Mouse (Mus musculus) hindbrain, embryonic 16.5 days (tissue): ENCODE data around the gene Tnfsf18. TPM values are rescaled to one million over a fixed set of nuclear protein-coding genes. Genes with fewer than 3 reads are reported as not detected.

Experiments used
- ATAC-seq: fragments of 200-750 bp; cut with Nextera tagmentation; 2 replicates; pipeline ENCODE4 v1.8.0; 2017; ENCODE audit warnings: moderate TSS enrichment, moderate library complexity
- H3K27ac ChIP-seq: fragments of 300-500 bp; sonication (generic); 2 replicates; pipeline ENCODE4 v1.5.1; 2014; ENCODE audit warnings: low read depth, mild to moderate bottlenecking, control low read depth, low read length, moderate library complexity
- H3K27me3 ChIP-seq: fragments of 300-500 bp; sonication (generic); replicated peaks from 2 replicates; pipeline ENCODE4 v1.6.1; 2014; ENCODE audit warnings: low read length; ENCODE audit not compliant: control insufficient read depth, insufficient read depth
- H3K36me3 ChIP-seq: fragments of 300-500 bp; sonication (generic); 2 replicates; pipeline ENCODE4 v1.6.1; 2014; ENCODE audit warnings: mild to moderate bottlenecking, low read length, moderate library complexity, mixed read lengths; ENCODE audit not compliant: control insufficient read depth, insufficient read depth
- H3K4me1 ChIP-seq: fragments of 300-500 bp; sonication (generic); 2 replicates; pipeline ENCODE4 v1.6.1; 2014; ENCODE audit warnings: low read depth, low read length; ENCODE audit not compliant: control insufficient read depth, insufficient read depth
- H3K4me2 ChIP-seq: fragments of 300-500 bp; sonication (generic); 2 replicates; pipeline ENCODE4 v1.6.1; 2014; ENCODE audit warnings: mild to moderate bottlenecking, low read length, control low read depth, moderate library complexity
- H3K4me3 ChIP-seq: fragments of 300-500 bp; sonication (generic); 2 replicates; pipeline ENCODE4 v1.5.1; 2014; ENCODE audit warnings: mild to moderate bottlenecking, low read length, control low read depth, moderate library complexity
- H3K9ac ChIP-seq: fragments of 300-500 bp; sonication (generic); 2 replicates; pipeline ENCODE4 v1.6.1; 2014; ENCODE audit warnings: low read depth, mild to moderate bottlenecking, control low read depth, low read length, moderate library complexity
- H3K9me3 ChIP-seq: fragments of 300-500 bp; sonication (generic); 2 replicates; pipeline ENCODE4 v1.6.1; 2014; ENCODE audit warnings: mild to moderate bottlenecking, low read length, moderate library complexity; ENCODE audit not compliant: control insufficient read depth
- WGBS: fragments of 180-500 bp; shearing (Covaris S2); extraction: QIAGEN DNeasy Blood & Tissue Kit; methylation state at CpG from one replicate; pipeline ENCODE4 v1.1.7; 2014; 5-methylcytosine and 5-hydroxymethylcytosine counted together
- polyA plus RNA-seq: library from polyadenylated mRNA; unstranded; fragments of >200 nt; fragmentation: Nextera tagmentation; extraction: Ambion mirVana; gene quantifications from 2 replicates; pipeline ENCODE4 v1.2.1, GENCODE M21; 2015

Gene Tnfsf18
- polyA plus RNA-seq, 1 experiment from 2014 or later, result not detected

DNA sequence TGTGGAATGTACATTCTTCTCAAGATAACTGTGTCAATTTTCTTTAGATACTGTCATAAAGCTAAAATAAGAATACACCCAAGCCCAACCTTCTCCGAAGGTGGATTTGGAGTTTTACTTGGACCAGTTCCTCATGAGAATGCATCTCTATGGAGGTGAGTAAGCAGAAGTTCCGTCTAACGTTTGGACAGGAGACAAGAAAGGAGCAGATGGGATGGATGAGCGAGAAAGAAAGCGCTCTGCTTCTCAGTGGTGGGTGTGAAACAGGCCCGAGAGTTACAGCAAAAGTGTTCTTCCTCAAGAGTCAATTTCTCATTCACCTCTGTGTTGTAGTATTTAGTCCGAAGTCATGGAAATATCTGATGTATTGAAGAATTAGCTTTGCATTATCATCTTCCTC, 2.7 kb upstream of the Tnfsf18 start:
- Histone ChIP-seq H3K4me2 (no peak overlapping the region), H3K4me3 (no peak overlapping the region), H3K27ac (no peak overlapping the region), H3K36me3 (no peaks in the 10 kb centered on the region), H3K9me3 (no peaks in the 10 kb centered on the region), H3K27me3 (no peaks in the 10 kb centered on the region), H3K4me1 (no peaks in the 10 kb centered on the region), H3K9ac (no peak overlapping the region)
- no peak for ATAC-seq
- 88% methylated on average over 7 of the region's 7 CpGs for WGBS

DNA sequence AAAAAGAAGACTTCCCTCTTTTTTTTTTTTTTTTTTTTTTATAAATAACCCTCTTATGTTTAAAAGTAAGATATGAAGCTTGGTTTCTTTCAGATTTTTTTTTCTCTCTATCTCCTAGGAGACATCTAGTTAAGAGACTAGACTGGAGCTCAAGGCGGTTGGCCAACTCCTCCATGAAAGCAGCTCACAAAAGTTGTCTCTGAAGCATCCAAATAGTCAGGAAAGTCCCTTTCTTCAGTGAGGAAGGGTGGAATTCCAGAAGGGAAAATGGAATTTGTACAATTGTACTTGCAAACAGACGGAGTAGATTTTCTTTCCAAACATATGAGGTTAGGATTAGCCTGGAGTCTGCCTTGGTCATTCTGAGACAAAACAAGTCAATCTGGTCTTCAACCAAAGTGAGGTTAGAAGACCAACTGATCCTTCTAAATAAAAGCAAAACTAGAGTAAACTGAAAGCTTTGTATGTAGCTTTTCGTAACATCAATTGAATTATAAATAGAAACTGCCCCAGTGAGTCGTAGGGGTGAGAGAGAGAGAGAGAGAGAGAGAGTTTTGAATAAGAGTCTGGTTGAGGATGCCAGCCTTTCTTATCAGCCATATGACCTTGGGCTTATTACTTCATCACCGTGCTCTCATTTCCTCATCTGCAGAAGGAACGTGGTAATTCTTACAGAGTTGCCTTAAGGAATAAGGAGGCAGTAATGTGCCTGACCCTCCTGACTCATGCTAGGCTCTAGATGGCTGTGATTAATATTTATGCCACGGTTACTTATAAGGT, 2.6 kb downstream of the Tnfsf18 start:
- Histone ChIP-seq H3K9ac (no peak overlapping the region), H3K27ac (no peak overlapping the region), H3K27me3 (no peaks in the 10 kb centered on the region), H3K9me3 (no peaks in the 10 kb centered on the region), H3K4me3 (no peak overlapping the region), H3K36me3 (no peaks in the 10 kb centered on the region), H3K4me2 (no peak overlapping the region), H3K4me1 (no peaks in the 10 kb centered on the region)
- 76% methylated on average over 7 of the region's 7 CpGs for WGBS
- ATAC-seq, result no peak

DNA sequence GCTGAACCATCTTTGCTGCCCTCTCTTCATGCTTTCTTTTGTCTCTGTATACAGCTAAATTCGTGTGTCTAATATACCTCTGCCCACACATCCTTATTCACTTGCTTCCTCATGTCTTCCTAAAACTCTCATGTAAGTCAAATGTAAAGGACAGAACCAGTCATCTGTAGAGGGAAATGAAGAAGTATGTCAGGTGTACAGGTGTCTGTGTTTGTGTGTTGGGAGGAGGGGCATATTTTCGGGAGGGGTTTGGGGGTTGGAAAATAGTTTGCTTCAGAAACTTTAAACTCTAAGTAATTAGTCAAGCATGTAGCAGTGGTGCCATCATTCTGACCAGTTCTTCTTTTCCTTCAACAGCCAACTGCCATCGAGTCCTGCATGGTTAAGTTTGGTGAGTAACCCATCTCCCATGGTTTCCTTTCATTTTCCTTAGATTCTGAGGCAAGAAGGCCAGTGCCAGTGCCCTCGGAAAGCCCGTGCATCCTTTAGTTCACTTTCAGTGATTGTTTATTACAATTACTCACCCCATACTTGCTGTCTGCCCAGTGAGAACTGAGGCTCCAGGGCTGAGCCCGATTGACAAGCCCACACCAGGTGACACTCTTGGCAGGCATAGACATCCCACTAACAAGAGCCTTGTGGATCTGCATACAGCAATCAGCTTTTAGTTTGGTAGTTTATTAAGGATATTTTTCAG, 5.8 kb downstream of the Tnfsf18 start:
- WGBS, result 88% methylated on average over 6 of the region's 6 CpGs
- no peaks in the 10 kb centered on the region for H3K9me3 ChIP-seq
- no peaks in the 10 kb centered on the region for H3K4me1 ChIP-seq
- no peaks in the 10 kb centered on the region for H3K27me3 ChIP-seq
- H3K36me3 ChIP-seq, result no peaks in the 10 kb centered on the region
- ATAC-seq, result no peak
- no peak overlapping the region for H3K9ac ChIP-seq
- H3K27ac ChIP-seq, result no peak overlapping the region
- H3K4me2 ChIP-seq, result no peak overlapping the region
- H3K4me3 ChIP-seq, result no peak overlapping the region

DNA sequence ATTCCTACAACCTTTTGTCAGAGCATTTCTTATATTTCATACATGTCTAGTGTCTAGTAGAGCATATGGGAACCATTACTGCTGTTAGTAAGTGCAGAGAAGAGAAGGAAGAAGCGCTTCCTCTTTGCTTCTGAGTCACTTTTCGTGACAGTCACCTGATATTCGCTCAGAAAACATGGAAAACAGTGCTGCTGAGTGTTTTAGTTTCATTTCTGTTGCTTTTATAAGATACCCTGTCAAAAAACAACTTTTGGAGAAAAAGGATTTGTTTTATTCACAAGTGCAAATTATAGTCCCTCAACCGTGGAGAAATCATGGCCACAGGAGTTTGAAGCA, 6.3 kb downstream of the Tnfsf18 start:
- WGBS, result 85% methylated on average over 4 of the region's 4 CpGs
- H3K27me3 ChIP-seq, result no peaks in the 10 kb centered on the region
- no peak for ATAC-seq
- H3K9me3 ChIP-seq, result no peaks in the 10 kb centered on the region
- H3K9ac ChIP-seq, result no peak overlapping the region
- no peak overlapping the region for H3K4me3 ChIP-seq
- no peak overlapping the region for H3K27ac ChIP-seq
- H3K36me3 ChIP-seq, result no peaks in the 10 kb centered on the region
- no peaks in the 10 kb centered on the region for H3K4me1 ChIP-seq
- no peak overlapping the region for H3K4me2 ChIP-seq

DNA sequence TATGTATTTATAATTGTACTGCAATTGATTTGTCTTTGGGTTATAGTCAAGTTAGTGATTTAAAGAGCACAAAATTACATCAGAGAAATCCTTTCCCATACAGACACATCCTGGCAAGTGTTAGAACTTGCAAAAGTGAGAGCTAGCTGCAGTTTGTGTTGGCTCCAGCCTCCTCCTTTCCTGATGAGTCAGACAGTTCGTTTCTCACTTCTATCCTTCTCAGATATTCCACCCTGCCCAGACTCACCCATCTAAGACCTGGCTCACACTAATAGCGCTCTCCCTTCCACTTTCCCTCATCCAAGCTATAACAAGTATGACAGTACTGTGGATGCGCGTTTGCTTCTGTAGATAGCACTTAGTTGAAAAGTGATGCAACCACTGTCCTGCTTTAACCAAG, 11.9 kb downstream of the Tnfsf18 start:
- Histone ChIP-seq H3K36me3 (no peaks in the 10 kb centered on the region), H3K27me3 (no peaks in the 10 kb centered on the region), H3K4me1 (no peaks in the 10 kb centered on the region), H3K9me3 (no peaks in the 10 kb centered on the region), H3K27ac (no peak overlapping the region), H3K4me2 (no peak overlapping the region), H3K9ac (no peak overlapping the region), H3K4me3 (no peak overlapping the region)
- no peak for ATAC-seq
- 87% methylated on average over 4 of the region's 4 CpGs for WGBS

DNA sequence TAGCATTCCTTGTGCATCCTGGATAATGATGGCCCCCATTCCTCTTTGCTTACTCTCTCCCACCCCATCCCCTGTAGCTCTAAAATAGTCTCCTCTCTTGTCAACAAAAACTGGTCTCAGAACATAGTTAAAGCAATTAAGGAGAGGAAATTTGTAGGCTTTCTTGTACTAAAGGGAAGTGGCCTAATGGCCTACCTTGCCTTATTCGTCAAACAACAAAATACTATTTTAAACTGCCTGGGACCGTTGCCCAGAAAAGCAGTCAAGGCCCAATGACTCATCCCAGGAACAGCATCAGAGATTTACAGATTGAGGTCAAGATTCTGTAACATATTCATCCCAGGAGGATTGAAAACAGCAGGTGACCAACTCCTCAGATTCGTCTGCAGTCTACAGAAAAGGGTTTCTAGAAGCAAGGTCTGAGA, 13.2 kb downstream of the Tnfsf18 start:
- no peaks in the 10 kb centered on the region for H3K9me3 ChIP-seq
- H3K4me2 ChIP-seq, result no peak overlapping the region
- H3K36me3 ChIP-seq, result no peaks in the 10 kb centered on the region
- H3K27me3 ChIP-seq, result no peaks in the 10 kb centered on the region
- H3K4me3 ChIP-seq, result no peak overlapping the region
- H3K27ac ChIP-seq, result no peak overlapping the region
- no peak for ATAC-seq
- no peak overlapping the region for H3K9ac ChIP-seq
- H3K4me1 ChIP-seq, result no peaks in the 10 kb centered on the region
- WGBS, result 65% methylated on average over 3 of the region's 3 CpGs

DNA sequence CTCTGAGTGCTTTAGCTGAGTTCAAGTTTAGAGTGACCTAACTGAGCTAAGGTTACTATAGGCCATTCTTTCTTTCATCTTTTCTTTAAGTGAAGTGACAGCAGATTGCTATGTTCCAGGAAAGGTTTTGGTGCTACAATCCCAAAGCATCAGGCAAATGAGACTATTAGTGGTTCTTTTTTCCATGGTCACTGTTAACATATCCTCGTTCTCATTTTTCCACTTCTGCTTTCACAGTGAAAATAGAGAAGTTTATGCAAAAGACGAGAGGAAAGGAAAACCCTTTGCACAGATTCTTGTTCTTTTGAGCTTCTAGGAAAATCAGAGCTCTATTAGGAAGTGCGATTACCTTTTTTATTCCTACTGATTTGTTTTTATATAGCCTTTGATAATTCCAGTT, 22.9 kb downstream of the Tnfsf18 start:
- Histone ChIP-seq H3K4me3 (no peak overlapping the region), H3K36me3 (no peaks in the 10 kb centered on the region), H3K27ac (no peak overlapping the region), H3K9ac (no peak overlapping the region), H3K4me2 (no peak overlapping the region), H3K4me1 (no peaks in the 10 kb centered on the region), H3K27me3 (no peaks in the 10 kb centered on the region), H3K9me3 (no peaks in the 10 kb centered on the region)
- 86% methylated on average over 3 of the region's 3 CpGs for WGBS
- no peak for ATAC-seq

DNA sequence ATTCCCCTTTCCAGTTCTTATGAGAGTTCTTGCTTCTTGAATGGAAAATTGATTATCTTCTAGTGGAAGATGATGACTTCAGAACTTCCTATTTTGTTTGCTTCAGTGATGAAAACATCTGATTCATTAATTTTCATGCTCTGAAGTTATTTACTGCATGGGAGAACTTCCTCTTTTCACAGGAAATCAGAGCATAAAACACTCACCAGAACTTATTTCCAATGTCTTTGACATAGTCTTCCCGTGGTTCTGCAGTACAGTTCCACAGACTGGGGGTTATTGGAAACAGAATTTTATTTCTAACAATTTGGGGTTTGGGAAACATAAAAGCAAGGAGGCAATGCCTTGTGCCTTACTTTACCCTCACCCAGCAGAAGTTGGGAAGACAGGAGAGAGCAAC, 25.8 kb downstream of the Tnfsf18 start:
- no peak overlapping the region for H3K27ac ChIP-seq
- no peaks in the 10 kb centered on the region for H3K9me3 ChIP-seq
- H3K27me3 ChIP-seq, result no peaks in the 10 kb centered on the region
- no peaks in the 10 kb centered on the region for H3K36me3 ChIP-seq
- no peak overlapping the region for H3K4me2 ChIP-seq
- no peaks in the 10 kb centered on the region for H3K4me1 ChIP-seq
- WGBS, result 74% methylated on average over 1 of the region's 1 CpGs
- no peak overlapping the region for H3K9ac ChIP-seq
- no peak overlapping the region for H3K4me3 ChIP-seq
- ATAC-seq, result no peak

DNA sequence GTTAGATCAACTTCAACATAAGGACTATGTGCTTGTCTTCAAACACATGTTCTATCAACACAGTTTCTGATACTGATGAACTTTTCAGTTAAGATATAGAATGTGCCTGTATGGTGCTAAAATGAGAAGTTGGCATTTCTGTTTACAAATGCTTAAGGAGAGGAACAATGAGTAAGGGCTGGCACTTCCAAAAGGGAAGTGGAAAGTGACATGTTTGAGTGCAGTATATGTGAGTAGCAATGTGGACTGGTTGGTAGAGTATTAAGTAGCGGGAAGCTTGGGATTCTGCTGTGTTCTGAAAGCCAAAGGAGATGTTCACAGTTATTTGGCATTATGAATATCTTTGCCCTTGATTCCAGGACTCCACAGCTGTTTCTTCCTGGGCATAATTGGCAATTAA, 33.7 kb downstream of the Tnfsf18 start:
- Histone ChIP-seq H3K4me2 (no peak overlapping the region), H3K4me1 (no peaks in the 10 kb centered on the region), H3K27ac (no peak overlapping the region), H3K27me3 (no peaks in the 10 kb centered on the region), H3K9ac (no peak overlapping the region), H3K4me3 (no peak overlapping the region), H3K36me3 (no peaks in the 10 kb centered on the region), H3K9me3 (no peaks in the 10 kb centered on the region)
- 93% methylated on average over 1 of the region's 1 CpGs for WGBS
- ATAC-seq, result no peak
